Mouse (Mus musculus): ENCODE measurements around the gene Fn3k. TPM values are rescaled to one million over a fixed set of nuclear protein-coding genes. Genes with fewer than 3 reads are reported as not detected.

Gene Fn3k
- polyA plus RNA-seq, 1 experiment from 2014 or later = 0.33 TPM

GRCm38 (mm10) chr11:121490651-121491050 is 55.9 kb downstream of the Fn3k start:
- no peak overlapping the region for H3K9ac ChIP-seq
- no peak for ATAC-seq (ENCODE audit: insufficient read depth)
- no peaks in the 10 kb centered on the region for H3K4me1 ChIP-seq (ENCODE audit: insufficient read depth)
- no peak overlapping the region for H3K4me2 ChIP-seq
- no peaks in the 10 kb centered on the region for H3K27me3 ChIP-seq (ENCODE audit: insufficient read depth, low read length)
- no peak for TF ChIP-seq CTCF (IDR thresholded peaks at IDR 0.05; ENCODE audit: low read depth)
- H3K4me3 ChIP-seq (ENCODE audit: low read depth, low read length) = no peak overlapping the region
- H3K27ac ChIP-seq (ENCODE audit: low read depth) = no peak overlapping the region
- no peaks in the 10 kb centered on the region for H3K9me3 ChIP-seq (ENCODE audit: low read depth, low read length)
- no peak for DNase-seq
- no peaks in the 10 kb centered on the region; the same call in 1 of the 2 replicates for H3K36me3 ChIP-seq (ENCODE audit: insufficient read depth)

Small RNA genes within 50 kb of the gene (microRNA-seq; reads per million reads assigned to microRNA genes)
- not detected for gene Mir7236 (ENCODE audit: borderline number of aligned reads)

Other genes with a start within 250 kb of the Fn3k start
- gene Hexdc, start 230.5 kb upstream of the Fn3k start, polyA plus RNA-seq (2014; fragmentation: Nextera tagmentation; extraction: Ambion mirVana) = 7.4 and 9.4 TPM in 2 replicates
- gene Ogfod3, start 230.2 kb upstream of the Fn3k start, polyA plus RNA-seq (2014; fragmentation: Nextera tagmentation; extraction: Ambion mirVana) = 25.1 and 26.2 TPM in 2 replicates
- 29.1 and 35.7 TPM in 2 replicates for gene Cybc1, start 205.6 kb upstream of the Fn3k start, polyA plus RNA-seq (2014; fragmentation: Nextera tagmentation; extraction: Ambion mirVana)
- 39.6 and 44.7 TPM in 2 replicates for gene Narf, start 197.7 kb upstream of the Fn3k start, polyA plus RNA-seq (2014; fragmentation: Nextera tagmentation; extraction: Ambion mirVana)
- 11.3 and 11.6 TPM in 2 replicates for gene Foxk2, start 174.9 kb upstream of the Fn3k start, polyA plus RNA-seq (2014; fragmentation: Nextera tagmentation; extraction: Ambion mirVana)
- gene Wdr45b, start 80.5 kb upstream of the Fn3k start, polyA plus RNA-seq (2014; fragmentation: Nextera tagmentation; extraction: Ambion mirVana) = 110 and 111 TPM in 2 replicates
- 3.0 and 4.7 TPM in 2 replicates for gene Rab40b, start 46.7 kb upstream of the Fn3k start, polyA plus RNA-seq (2014; fragmentation: Nextera tagmentation; extraction: Ambion mirVana)
- 5.6 TPM in 2 replicates for gene Fn3krp, start 13.5 kb upstream of the Fn3k start, polyA plus RNA-seq (2014; fragmentation: Nextera tagmentation; extraction: Ambion mirVana)
- 36.8 and 41.3 TPM in 2 replicates for gene Tbcd, start 17.0 kb downstream of the Fn3k start, polyA plus RNA-seq (2014; fragmentation: Nextera tagmentation; extraction: Ambion mirVana)
- 0.09 and 0.34 TPM in 2 replicates for gene Zfp750, start 84.4 kb downstream of the Fn3k start, polyA plus RNA-seq (2014; fragmentation: Nextera tagmentation; extraction: Ambion mirVana)
- gene B3gntl1, start 238.2 kb downstream of the Fn3k start, polyA plus RNA-seq (2014; fragmentation: Nextera tagmentation; extraction: Ambion mirVana) = 7.3 and 8.0 TPM in 2 replicates

All from lung, embryonic 14.5 days (tissue).